Mouse (Mus musculus): Measurements from ENCODE around the gene Txndc8. TPM values are rescaled to one million over a fixed set of nuclear protein-coding genes. Genes with fewer than 3 reads are reported as not detected.

The Txndc8 gene
- polyA plus RNA-seq, 1 experiment from 2014 or later = not detected

DNA sequence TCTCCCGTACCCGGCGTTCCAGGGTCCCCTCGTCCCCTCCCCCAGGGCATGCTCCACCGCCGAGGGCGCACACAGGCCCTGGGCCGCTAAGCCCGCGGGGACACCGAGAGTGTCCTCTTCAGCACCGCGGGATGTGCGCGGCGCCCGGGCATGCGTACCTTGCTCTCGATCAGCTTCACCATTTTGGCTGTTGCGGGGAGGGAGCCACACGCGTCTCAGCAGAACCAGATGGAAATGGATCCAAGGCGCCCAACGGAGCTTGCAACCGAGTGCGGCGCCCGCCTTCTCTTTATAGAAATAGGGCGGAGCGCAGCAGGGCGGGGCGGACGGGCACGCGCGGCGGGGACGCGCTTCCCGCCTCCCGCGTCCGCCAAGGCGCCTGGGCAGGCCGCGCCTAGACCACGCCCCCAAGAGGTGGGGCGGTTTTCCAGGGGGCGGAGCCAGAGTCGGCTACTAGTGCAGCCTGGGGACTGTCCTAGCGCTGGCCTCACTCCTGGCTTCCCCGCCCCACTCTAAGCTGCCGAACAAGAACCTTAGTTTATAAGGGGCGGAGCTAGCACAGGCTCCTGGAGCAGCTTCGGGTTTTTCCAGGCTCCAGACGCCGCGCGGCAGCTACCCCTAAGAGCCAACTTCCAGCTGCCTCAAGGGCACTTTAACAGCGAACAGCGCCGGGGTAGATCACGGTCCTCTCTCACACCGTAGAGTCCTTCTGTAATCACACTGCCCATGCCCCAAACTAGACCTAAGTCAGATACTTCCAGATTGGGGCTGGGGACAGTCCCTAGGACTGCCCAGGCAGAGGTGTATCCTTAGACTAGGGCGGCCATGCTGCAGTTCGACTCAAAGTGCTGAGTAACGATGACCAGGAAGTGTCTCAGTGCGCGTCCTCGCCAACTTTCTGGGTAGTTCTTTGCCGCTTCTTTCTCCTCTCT lies 52.6 kb downstream of the Txndc8 start, which contains the start of gene Txn1:
Gene Txn1 (minus strand): TSS at position 383 of the 932 bp plus-strand sequence.
- Histone ChIP-seq H3K4me3 (peak within 1 kb of the TSS; percentile 80), H3K4me2 (peak within 1 kb of the TSS; percentile 75), H3K27me3 (no peaks in the 10 kb centered on the region), H3K9ac (peak within 1 kb of the TSS; percentile 85), H3K4me1 (replicated peaks) (peaks cover 29% of the 10 kb centered on the region), H3K36me3 (peaks cover 7% of the 10 kb centered on the region), H3K9me3 (replicated peaks) (no peaks in the 10 kb centered on the region), H3K27ac (peak within 1 kb of the TSS; percentile 98)
- under 1% methylated on average over 71 of the region's 71 CpGs for WGBS
- ATAC-seq (replicated peaks; ENCODE audit: insufficient number of reproducible peaks, insufficient read depth, low FRiP score, low read depth) = peak; percentile 98

DNA sequence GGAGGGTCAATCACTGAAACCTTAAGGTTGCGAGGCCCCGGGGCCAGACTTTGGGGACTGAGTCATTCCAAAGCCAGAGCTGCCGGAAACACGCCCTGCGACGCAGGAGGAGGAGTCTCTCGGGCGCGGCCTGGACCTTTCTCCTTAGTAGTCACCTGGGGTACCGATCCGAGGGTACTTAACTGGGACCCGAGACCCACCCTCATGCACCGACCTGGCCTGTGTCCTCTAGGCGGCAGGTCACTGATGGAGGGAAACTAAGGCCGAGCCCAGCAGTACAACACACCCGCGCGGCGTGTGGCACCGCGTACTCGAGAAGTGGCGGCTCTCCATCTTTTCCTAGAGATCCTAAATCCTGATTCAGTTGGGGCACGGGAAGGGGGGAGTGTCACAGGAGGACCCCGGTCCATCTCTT lies 53.4 kb downstream of the Txndc8 start:
- Histone ChIP-seq H3K9ac (peak overlapping the region; percentile 85), H3K27me3 (no peaks in the 10 kb centered on the region), H3K27ac (peak overlapping the region; percentile 98), H3K9me3 (replicated peaks) (no peaks in the 10 kb centered on the region), H3K4me2 (peak overlapping the region; percentile 75), H3K36me3 (peaks cover 14% of the 10 kb centered on the region), H3K4me1 (replicated peaks) (peaks cover 29% of the 10 kb centered on the region), H3K4me3 (peak overlapping the region; percentile 80)
- peak; percentile 8; the same call in 1 of the 2 replicates for ATAC-seq (replicated peaks; ENCODE audit: insufficient number of reproducible peaks, insufficient read depth, low FRiP score, low read depth)
- under 1% methylated on average over 25 of the region's 25 CpGs for WGBS

GRCm38 (mm10) chr4:57954991-57955390 lies 53.9 kb downstream of the Txndc8 start:
- ATAC-seq (replicated peaks; ENCODE audit: insufficient number of reproducible peaks, insufficient read depth, low FRiP score, low read depth) = no peak
- H3K4me2 ChIP-seq = peak overlapping the region; percentile 75
- H3K4me1 ChIP-seq (replicated peaks) = peaks cover 29% of the 10 kb centered on the region
- no peaks in the 10 kb centered on the region for H3K27me3 ChIP-seq
- 73% methylated on average over 8 of the region's 8 CpGs for WGBS
- peak overlapping the region; percentile 85 for H3K9ac ChIP-seq
- H3K9me3 ChIP-seq (replicated peaks) = no peaks in the 10 kb centered on the region
- H3K27ac ChIP-seq = peak overlapping the region; percentile 98; the same call in 1 of the 2 replicates
- peak overlapping the region; percentile 80 for H3K4me3 ChIP-seq
- H3K36me3 ChIP-seq = peaks cover 20% of the 10 kb centered on the region

- WGBS = 77% methylated on average over 6 of the region's 6 CpGs
- H3K36me3 ChIP-seq = peaks cover 23% of the 10 kb centered on the region
Measured at GRCm38 (mm10) chr4:57954580-57954979, 54.3 kb downstream of the Txndc8 start.

DNA sequence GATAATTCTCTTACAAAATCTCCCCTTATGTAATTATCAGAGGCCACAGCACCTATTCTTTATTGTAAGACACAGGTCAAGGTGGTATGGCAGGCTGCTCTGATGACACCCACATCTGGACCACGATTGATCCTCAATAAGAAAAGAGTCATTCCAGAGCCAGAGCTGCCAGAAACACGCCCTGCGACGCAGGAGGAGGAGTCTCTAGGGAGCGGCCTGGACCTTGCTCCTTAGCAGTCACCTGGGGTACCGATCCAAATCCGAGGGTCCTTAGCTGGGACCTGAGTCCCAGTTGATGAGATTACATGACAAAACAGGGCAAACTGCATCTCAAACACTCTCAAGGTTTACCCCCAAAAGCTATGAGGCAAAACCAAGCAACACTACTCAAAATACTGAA lies 55.1 kb downstream of the Txndc8 start:
- peaks cover 29% of the 10 kb centered on the region for H3K4me1 ChIP-seq (replicated peaks)
- H3K27me3 ChIP-seq = no peaks in the 10 kb centered on the region
- H3K4me3 ChIP-seq = no peak overlapping the region
- no peak for ATAC-seq (replicated peaks; ENCODE audit: insufficient number of reproducible peaks, insufficient read depth, low FRiP score, low read depth)
- H3K27ac ChIP-seq = no peak overlapping the region
- H3K36me3 ChIP-seq = peaks cover 26% of the 10 kb centered on the region
- 87% methylated on average over 7 of the region's 7 CpGs for WGBS
- H3K9ac ChIP-seq = no peak overlapping the region
- H3K4me2 ChIP-seq = no peak overlapping the region
- H3K9me3 ChIP-seq (replicated peaks) = no peaks in the 10 kb centered on the region

More at GRCm38 (mm10) chr4:57954580-57954979, 54.3 kb downstream of the Txndc8 start:
- Histone ChIP-seq H3K4me2 (peak overlapping the region; percentile 75), H3K4me3 (peak overlapping the region; percentile 80), H3K27ac (0 out of 2 replicates have a peak overlapping the region, but pooled peaks have one; percentile 98), H3K9ac (no peak overlapping the region), H3K27me3 (no peaks in the 10 kb centered on the region), H3K4me1 (replicated peaks) (peaks cover 29% of the 10 kb centered on the region), H3K9me3 (replicated peaks) (no peaks in the 10 kb centered on the region)
- no peak for ATAC-seq (replicated peaks; ENCODE audit: insufficient number of reproducible peaks, insufficient read depth, low FRiP score, low read depth)

- Histone ChIP-seq H3K4me1 (replicated peaks) (peaks cover 27% of the 10 kb centered on the region), H3K9ac (no peak overlapping the region), H3K9me3 (replicated peaks) (no peaks in the 10 kb centered on the region), H3K27me3 (no peaks in the 10 kb centered on the region), H3K4me3 (no peak overlapping the region), H3K4me2 (no peak overlapping the region), H3K36me3 (peaks cover 35% of the 10 kb centered on the region), H3K27ac (no peak overlapping the region)
- 95% methylated on average over 1 of the region's 1 CpGs for WGBS
- no peak for ATAC-seq (replicated peaks; ENCODE audit: insufficient number of reproducible peaks, insufficient read depth, low FRiP score, low read depth)
Measured at GRCm38 (mm10) chr4:57952891-57953290, 56.0 kb downstream of the Txndc8 start.

DNA sequence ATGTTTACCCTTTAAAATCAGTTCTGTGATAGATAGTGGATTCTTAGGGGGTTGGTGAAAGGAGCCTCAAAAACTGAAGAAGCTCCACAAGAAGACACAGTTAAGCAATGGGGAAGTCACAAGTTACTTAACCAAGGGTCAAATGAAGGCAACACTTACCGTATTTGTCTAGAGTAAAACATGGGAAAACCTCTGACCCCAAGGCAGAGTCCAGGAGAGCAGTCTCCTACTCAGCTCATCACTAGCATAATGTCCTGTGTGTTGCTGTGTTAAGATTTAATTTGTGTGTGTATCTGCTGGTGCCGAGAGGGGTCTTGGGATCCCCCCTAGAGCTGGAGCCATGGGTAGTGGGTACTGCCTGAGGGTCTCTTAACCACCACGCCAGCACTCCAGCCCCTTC lies 56.5 kb downstream of the Txndc8 start:
- H3K4me1 ChIP-seq (replicated peaks) = peaks cover 23% of the 10 kb centered on the region
- H3K4me3 ChIP-seq = no peak overlapping the region
- no peak overlapping the region for H3K27ac ChIP-seq
- ATAC-seq (replicated peaks; ENCODE audit: insufficient number of reproducible peaks, insufficient read depth, low FRiP score, low read depth) = no peak
- peaks cover 40% of the 10 kb centered on the region for H3K36me3 ChIP-seq
- WGBS = 93% methylated on average over 3 of the region's 3 CpGs
- no peaks in the 10 kb centered on the region for H3K27me3 ChIP-seq
- H3K9ac ChIP-seq = no peak overlapping the region
- H3K9me3 ChIP-seq (replicated peaks) = no peaks in the 10 kb centered on the region
- H3K4me2 ChIP-seq = no peak overlapping the region

DNA sequence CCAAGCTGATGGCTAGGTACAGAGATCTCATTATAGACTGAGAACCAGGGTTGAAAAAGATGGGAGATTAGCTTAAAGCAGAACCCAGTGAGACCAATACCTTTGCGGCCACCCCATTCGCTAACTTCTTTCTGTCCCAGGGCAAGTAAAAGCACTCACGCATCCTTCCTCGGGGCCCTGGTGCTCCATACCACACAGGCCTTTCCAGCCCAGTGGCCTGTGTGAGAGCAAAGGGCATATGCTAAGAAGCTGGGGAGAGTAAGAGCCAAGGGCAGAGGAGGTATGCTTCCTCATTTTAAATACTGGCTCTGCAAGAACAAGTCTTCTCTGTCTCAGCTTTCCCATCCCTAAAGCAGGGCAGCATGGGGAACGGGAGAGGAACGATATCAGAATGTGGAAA lies 59.1 kb downstream of the Txndc8 start:
- H3K9me3 ChIP-seq (replicated peaks) = no peaks in the 10 kb centered on the region
- H3K4me3 ChIP-seq = no peak overlapping the region
- H3K27ac ChIP-seq = no peak overlapping the region
- H3K36me3 ChIP-seq = peaks cover 57% of the 10 kb centered on the region
- no peak overlapping the region for H3K4me2 ChIP-seq
- peaks cover 10% of the 10 kb centered on the region for H3K4me1 ChIP-seq (replicated peaks)
- H3K27me3 ChIP-seq = no peaks in the 10 kb centered on the region
- no peak overlapping the region for H3K9ac ChIP-seq
- 93% methylated on average over 6 of the region's 6 CpGs for WGBS
- ATAC-seq (replicated peaks; ENCODE audit: insufficient number of reproducible peaks, insufficient read depth, low FRiP score, low read depth) = no peak

DNA sequence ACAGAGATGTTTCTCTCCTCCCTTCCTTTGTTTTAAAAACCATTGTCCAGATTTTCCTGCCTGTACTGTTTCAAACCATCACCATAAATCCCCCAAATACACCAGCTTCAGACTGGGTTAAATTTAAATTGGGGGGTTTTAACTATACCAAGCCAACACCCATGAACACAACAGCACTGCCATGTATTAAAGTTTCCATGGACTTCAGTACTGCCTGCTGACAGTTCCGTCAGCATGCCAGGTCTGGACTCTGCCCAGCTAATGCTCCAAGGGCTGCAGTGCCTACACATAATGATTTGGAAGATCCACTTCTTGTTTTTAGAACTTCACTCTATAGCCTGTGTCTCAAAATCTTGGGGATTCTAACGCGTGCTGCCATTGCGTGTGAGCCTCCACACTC lies 61.4 kb downstream of the Txndc8 start:
- Histone ChIP-seq H3K4me3 (no peak overlapping the region), H3K9ac (no peak overlapping the region), H3K4me2 (no peak overlapping the region), H3K4me1 (replicated peaks) (no peaks in the 10 kb centered on the region), H3K27me3 (no peaks in the 10 kb centered on the region), H3K27ac (no peak overlapping the region), H3K9me3 (replicated peaks) (no peaks in the 10 kb centered on the region), H3K36me3 (peaks cover 72% of the 10 kb centered on the region)
- WGBS = 90% methylated on average over 4 of the region's 4 CpGs
- ATAC-seq (replicated peaks; ENCODE audit: insufficient number of reproducible peaks, insufficient read depth, low FRiP score, low read depth) = no peak

- Histone ChIP-seq H3K4me2 (no peak overlapping the region), H3K4me3 (no peak overlapping the region), H3K9ac (no peak overlapping the region), H3K9me3 (replicated peaks) (no peaks in the 10 kb centered on the region), H3K27me3 (no peaks in the 10 kb centered on the region), H3K36me3 (peaks cover 72% of the 10 kb centered on the region), H3K27ac (no peak overlapping the region), H3K4me1 (replicated peaks) (no peaks in the 10 kb centered on the region)
- WGBS = 82% methylated on average over 10 of the region's 10 CpGs
- ATAC-seq (replicated peaks; ENCODE audit: insufficient number of reproducible peaks, insufficient read depth, low FRiP score, low read depth) = no peak
Measured at GRCm38 (mm10) chr4:57947036-57947435, 61.9 kb downstream of the Txndc8 start.

DNA sequence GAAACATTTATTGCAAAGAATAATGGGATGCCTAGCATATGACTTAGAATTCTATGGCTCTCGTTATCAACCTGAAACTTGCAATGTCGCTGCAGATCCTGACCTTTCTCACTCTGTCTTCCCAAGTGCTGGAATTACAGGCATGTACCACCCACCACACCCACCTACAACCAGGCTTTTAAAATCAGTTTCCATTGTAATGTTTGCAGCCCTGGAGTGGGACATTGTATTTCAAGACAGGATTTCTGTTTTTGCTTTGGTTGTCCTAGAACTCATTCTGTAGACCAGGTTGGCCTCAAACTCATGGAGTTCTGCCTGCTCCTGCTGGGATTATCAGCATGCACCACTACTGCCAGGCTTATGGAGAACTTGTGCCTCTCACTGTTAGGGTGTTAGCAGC lies 66.0 kb downstream of the Txndc8 start:
- H3K27me3 ChIP-seq = no peaks in the 10 kb centered on the region
- no peaks in the 10 kb centered on the region for H3K4me1 ChIP-seq (replicated peaks)
- H3K9me3 ChIP-seq (replicated peaks) = no peaks in the 10 kb centered on the region
- no peak overlapping the region for H3K4me3 ChIP-seq
- H3K36me3 ChIP-seq = peaks cover 37% of the 10 kb centered on the region
- no peak for ATAC-seq (replicated peaks; ENCODE audit: insufficient number of reproducible peaks, insufficient read depth, low FRiP score, low read depth)
- 72% methylated on average over 2 of the region's 2 CpGs for WGBS
- no peak overlapping the region for H3K27ac ChIP-seq
- no peak overlapping the region for H3K4me2 ChIP-seq
- no peak overlapping the region for H3K9ac ChIP-seq

Data from heart, embryonic 15.5 days (tissue).